Mouse (Mus musculus): ENCODE measurements around the gene Creb1. TPM values are rescaled to one million over a fixed set of nuclear protein-coding genes. Genes with fewer than 3 reads are reported as not detected.

The Creb1 gene
- 19.6 and 19.7 TPM in 2 replicates for polyA plus RNA-seq (2012; rRNA removed)
- polyA plus RNA-seq (2014; fragmentation: Nextera tagmentation; extraction: Ambion mirVana), result 39.5 and 40.6 TPM in 2 replicates

DNA sequence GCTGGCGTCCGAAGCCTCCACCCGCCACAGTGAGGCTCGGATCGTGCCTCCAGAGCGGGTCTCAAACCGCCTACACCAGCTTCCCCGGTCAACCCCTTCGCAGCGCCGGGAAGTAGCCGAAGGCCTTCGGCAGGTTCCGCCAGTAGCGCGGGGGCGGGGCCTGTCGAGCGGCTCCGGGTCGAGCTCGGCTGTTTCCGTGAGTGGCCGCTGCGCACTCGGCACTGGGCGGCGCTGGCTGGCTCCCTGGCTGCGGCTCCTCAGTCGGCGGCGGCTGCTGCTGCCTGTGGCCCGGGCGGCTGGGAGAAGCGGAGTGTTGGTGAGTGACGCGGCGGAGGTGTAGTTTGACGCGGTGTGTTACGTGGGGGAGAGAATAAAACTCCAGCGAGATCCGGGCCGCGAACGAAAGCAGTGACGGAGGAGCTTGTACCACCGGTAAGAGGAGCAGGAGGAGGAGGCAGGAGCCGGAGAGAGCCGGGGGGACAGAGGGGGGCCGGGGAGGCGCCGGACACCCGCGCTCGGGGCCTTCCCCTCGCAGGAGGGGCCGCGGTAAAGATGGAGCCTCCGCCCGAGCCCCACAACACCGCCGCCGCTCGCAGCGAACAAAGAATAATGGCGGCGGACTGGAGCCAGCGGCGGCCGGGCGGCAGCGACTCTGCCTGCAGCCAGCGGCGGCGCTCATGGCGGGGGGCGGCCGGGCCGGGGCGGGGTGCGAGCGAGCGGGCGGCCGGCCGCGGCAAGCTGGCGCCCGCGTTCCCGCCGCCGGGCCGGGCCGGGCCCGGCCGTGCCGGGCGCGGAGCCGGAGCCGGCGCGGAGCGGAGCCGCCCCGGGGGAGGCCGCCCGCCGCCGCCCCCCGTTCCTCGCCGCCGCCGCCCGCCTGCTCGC is at the start of gene Creb1:
TSS of gene Creb1 (plus strand) at position 57 of the 882 bp plus-strand sequence.
- peak; percentile 76; the same call in 1 of the 2 replicates for TF ChIP-seq POLR2A (IDR thresholded peaks at IDR 0.05; ENCODE audit: borderline replicate concordance, extremely low read depth, insufficient read depth, insufficient read length)
- Histone ChIP-seq H3K9me3 (ENCODE audit: control insufficient read depth, low read length) (no peaks in the 10 kb centered on the region), H3K4me2 (replicated peaks; ENCODE audit: low read depth, low read length, severe bottlenecking) (peak within 1 kb of the TSS; percentile 89), H3K4me1 (ENCODE audit: control insufficient read depth, insufficient read depth, low read length) (peaks cover 30% of the 10 kb centered on the region), H3K36me3 (ENCODE audit: control insufficient read depth, insufficient read depth, low read length) (no peaks in the 10 kb centered on the region), H3K4me3 (replicated peaks; ENCODE audit: low read length) (peak within 1 kb of the TSS; percentile 79), H3K9ac (ENCODE audit: low read depth, low read length, severe bottlenecking) (peak within 1 kb of the TSS; percentile 98), H3K27me3 (ENCODE audit: control insufficient read depth, insufficient read depth, low read length) (no peaks in the 10 kb centered on the region), H3K27ac (replicated peaks; ENCODE audit: low read depth, low read length) (peak within 1 kb of the TSS; percentile 100)
- DNase-seq (ENCODE audit: low spot score) (peak; percentile 95), ATAC-seq (ENCODE audit: low FRiP score, low read depth) (peak; percentile 97)
- 1% methylated on average over 48 of the region's 119 CpGs for WGBS

GRCm38 (mm10) chr1:64488521-64489029 is 43.9 kb upstream of the Creb1 start:
- no peaks in the 10 kb centered on the region for H3K4me1 ChIP-seq (ENCODE audit: control insufficient read depth, insufficient read depth, low read length)
- TF ChIP-seq POLR2A (IDR thresholded peaks at IDR 0.05; ENCODE audit: borderline replicate concordance, extremely low read depth, insufficient read depth, insufficient read length), result no peak
- H3K9ac ChIP-seq (ENCODE audit: low read depth, low read length, severe bottlenecking), result no peak overlapping the region
- H3K4me3 ChIP-seq (replicated peaks; ENCODE audit: low read length), result no peak overlapping the region
- H3K36me3 ChIP-seq (ENCODE audit: control insufficient read depth, insufficient read depth, low read length), result no peaks in the 10 kb centered on the region
- H3K9me3 ChIP-seq (ENCODE audit: control insufficient read depth, low read length), result no peaks in the 10 kb centered on the region
- H3K27me3 ChIP-seq (ENCODE audit: control insufficient read depth, insufficient read depth, low read length), result no peaks in the 10 kb centered on the region
- DNase-seq (ENCODE audit: low spot score) (no peak), ATAC-seq (ENCODE audit: low FRiP score, low read depth) (no peak)
- H3K27ac ChIP-seq (replicated peaks; ENCODE audit: low read depth, low read length), result no peak overlapping the region
- H3K4me2 ChIP-seq (replicated peaks; ENCODE audit: low read depth, low read length, severe bottlenecking), result no peak overlapping the region
- 58% methylated on average over 4 of the region's 4 CpGs for WGBS

DNA sequence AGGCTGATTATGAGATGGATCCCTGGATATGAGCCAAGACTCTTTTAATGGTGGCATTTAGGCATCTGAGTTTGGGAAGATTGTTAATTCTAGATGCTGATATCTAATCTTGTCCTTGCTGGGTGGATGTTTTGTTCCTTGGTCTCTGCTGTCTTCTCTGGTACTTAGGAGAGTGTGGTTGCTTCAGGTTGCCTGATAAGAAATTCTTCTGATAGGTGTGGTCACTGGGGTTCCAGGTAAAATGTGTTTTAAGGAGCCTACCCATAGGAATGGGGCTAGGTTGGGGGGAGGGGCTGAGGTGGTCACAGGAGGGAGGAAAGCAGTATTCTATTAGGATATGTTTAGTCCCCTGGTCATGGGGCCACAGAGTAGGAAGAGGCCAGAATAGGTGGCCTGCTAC is 35.6 kb upstream of the Creb1 start:
- Histone ChIP-seq H3K4me2 (replicated peaks; ENCODE audit: low read depth, low read length, severe bottlenecking) (no peak overlapping the region), H3K4me1 (ENCODE audit: control insufficient read depth, insufficient read depth, low read length) (no peaks in the 10 kb centered on the region), H3K4me3 (replicated peaks; ENCODE audit: low read length) (no peak overlapping the region), H3K36me3 (ENCODE audit: control insufficient read depth, insufficient read depth, low read length) (no peaks in the 10 kb centered on the region), H3K9me3 (ENCODE audit: control insufficient read depth, low read length) (no peaks in the 10 kb centered on the region), H3K9ac (ENCODE audit: low read depth, low read length, severe bottlenecking) (no peak overlapping the region), H3K27ac (replicated peaks; ENCODE audit: low read depth, low read length) (no peak overlapping the region), H3K27me3 (ENCODE audit: control insufficient read depth, insufficient read depth, low read length) (no peaks in the 10 kb centered on the region)
- no peak for DNase-seq (ENCODE audit: low spot score)
- no peak for ATAC-seq (ENCODE audit: low FRiP score, low read depth)
- no peak for TF ChIP-seq POLR2A (IDR thresholded peaks at IDR 0.05; ENCODE audit: borderline replicate concordance, extremely low read depth, insufficient read depth, insufficient read length)

DNA sequence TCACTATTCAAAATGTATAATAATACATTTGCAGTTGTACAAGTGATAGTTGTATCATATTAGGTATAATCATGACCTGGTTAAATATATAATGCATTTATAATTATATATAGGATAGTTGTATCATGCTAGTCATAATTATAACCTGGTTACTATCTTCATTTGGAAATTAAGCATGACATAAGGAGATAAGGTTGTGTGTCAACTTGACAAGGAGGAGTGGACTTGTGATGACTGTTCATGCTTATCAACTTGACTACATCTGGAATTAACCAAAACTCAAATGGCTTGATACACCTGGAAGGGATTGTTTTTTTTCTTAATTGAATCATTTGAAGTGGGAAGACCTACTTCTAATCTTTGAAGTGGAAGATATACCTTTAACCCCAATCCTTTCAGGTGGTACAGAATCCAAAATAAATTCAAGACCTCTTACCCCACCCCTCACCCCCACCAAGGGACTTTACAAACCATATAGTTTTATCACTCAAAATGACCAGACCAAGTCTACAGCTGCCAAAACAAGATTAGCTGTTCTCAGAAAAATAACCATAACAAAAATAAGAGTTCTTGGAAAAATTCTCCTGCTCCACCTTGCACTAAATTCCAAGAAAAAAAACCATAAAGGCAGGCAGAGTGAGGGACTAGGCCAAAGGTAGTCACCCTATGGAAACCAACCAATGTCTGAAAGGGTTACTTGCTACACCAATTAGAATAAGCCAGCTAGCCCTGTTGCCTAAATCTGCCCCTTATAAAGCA is 30.9 kb upstream of the Creb1 start:
- Histone ChIP-seq H3K4me2 (replicated peaks; ENCODE audit: low read depth, low read length, severe bottlenecking) (no peak overlapping the region), H3K4me1 (ENCODE audit: control insufficient read depth, insufficient read depth, low read length) (no peaks in the 10 kb centered on the region), H3K9me3 (ENCODE audit: control insufficient read depth, low read length) (no peaks in the 10 kb centered on the region), H3K36me3 (ENCODE audit: control insufficient read depth, insufficient read depth, low read length) (no peaks in the 10 kb centered on the region), H3K9ac (ENCODE audit: low read depth, low read length, severe bottlenecking) (no peak overlapping the region), H3K27ac (replicated peaks; ENCODE audit: low read depth, low read length) (no peak overlapping the region), H3K4me3 (replicated peaks; ENCODE audit: low read length) (no peak overlapping the region), H3K27me3 (ENCODE audit: control insufficient read depth, insufficient read depth, low read length) (no peaks in the 10 kb centered on the region)
- ATAC-seq (ENCODE audit: low FRiP score, low read depth) (no peak), DNase-seq (ENCODE audit: low spot score) (no peak)
- TF ChIP-seq POLR2A (IDR thresholded peaks at IDR 0.05; ENCODE audit: borderline replicate concordance, extremely low read depth, insufficient read depth, insufficient read length), result no peak

- Histone ChIP-seq H3K9me3 (ENCODE audit: control insufficient read depth, low read length) (no peaks in the 10 kb centered on the region), H3K36me3 (ENCODE audit: control insufficient read depth, insufficient read depth, low read length) (no peaks in the 10 kb centered on the region), H3K27ac (replicated peaks; ENCODE audit: low read depth, low read length) (no peak overlapping the region), H3K27me3 (ENCODE audit: control insufficient read depth, insufficient read depth, low read length) (no peaks in the 10 kb centered on the region), H3K4me3 (replicated peaks; ENCODE audit: low read length) (no peak overlapping the region), H3K9ac (ENCODE audit: low read depth, low read length, severe bottlenecking) (no peak overlapping the region), H3K4me2 (replicated peaks; ENCODE audit: low read depth, low read length, severe bottlenecking) (no peak overlapping the region), H3K4me1 (ENCODE audit: control insufficient read depth, insufficient read depth, low read length) (no peaks in the 10 kb centered on the region)
- DNase-seq (ENCODE audit: low spot score) (no peak), ATAC-seq (ENCODE audit: low FRiP score, low read depth) (no peak)
- no peak for TF ChIP-seq POLR2A (IDR thresholded peaks at IDR 0.05; ENCODE audit: borderline replicate concordance, extremely low read depth, insufficient read depth, insufficient read length)
- 83% methylated on average over 7 of the region's 7 CpGs for WGBS
Measured at GRCm38 (mm10) chr1:64508479-64509096, 23.9 kb upstream of the Creb1 start.
